Mouse (Mus musculus): ENCODE measurements around the gene Cat.

GRCm38 (mm10) chr2:103411816-103412215 lies 73.1 kb downstream of the Cat start:
- TF ChIP-seq POLR2A (IDR thresholded peaks at IDR 0.05; ENCODE audit: borderline replicate concordance, insufficient read depth, low read length), result no peak
- TF ChIP-seq CTCF (IDR thresholded peaks at IDR 0.05; ENCODE audit: borderline replicate concordance, insufficient read depth, low read depth, low read length), result no peak

All from cerebellum, adult 2 months (tissue).